Mouse (Mus musculus): Measurements from ENCODE around the gene C1qtnf12. TPM values are rescaled to one million over a fixed set of nuclear protein-coding genes. Genes with fewer than 3 reads are reported as not detected.

The C1qtnf12 gene
- polyA plus RNA-seq, 1 experiment from 2014 or later = 116 TPM

DNA sequence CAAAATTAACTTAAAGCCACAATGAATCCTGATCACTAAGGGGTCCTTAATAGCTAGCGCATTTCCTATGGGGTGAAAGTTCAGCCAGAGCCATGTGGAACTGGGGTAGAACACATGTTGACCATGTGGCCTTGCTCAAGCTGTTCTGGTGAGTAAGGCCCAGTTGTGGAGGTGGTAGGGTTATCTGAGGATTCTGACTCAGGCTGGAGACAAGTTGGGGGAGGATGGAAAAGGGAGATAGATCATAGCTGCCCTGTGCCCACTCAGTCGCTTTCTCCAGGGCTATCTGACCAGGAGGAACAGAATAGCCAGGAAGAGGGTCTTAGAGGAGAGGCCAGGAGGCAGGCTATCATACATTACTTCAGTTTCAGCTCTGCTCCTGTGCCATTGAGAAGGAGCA is 52.3 kb downstream of the C1qtnf12 start:
- Histone ChIP-seq H3K9me3 (replicated peaks; ENCODE audit: low read length) (no peaks in the 10 kb centered on the region), H3K27ac (no peak overlapping the region), H3K4me3 (replicated peaks; ENCODE audit: low read depth, low read length) (no peak overlapping the region), H3K27me3 (ENCODE audit: insufficient read depth, low read length) (no peaks in the 10 kb centered on the region), H3K36me3 (ENCODE audit: insufficient read depth, low read length) (peaks cover 37% of the 10 kb centered on the region), H3K4me1 (replicated peaks; ENCODE audit: insufficient read depth, low read length) (no peaks in the 10 kb centered on the region), H3K9ac (ENCODE audit: low read depth, low read length) (no peak overlapping the region), H3K4me2 (ENCODE audit: low read length) (no peak overlapping the region)
- WGBS = 79% methylated on average over 2 of the region's 2 CpGs
- TF ChIP-seq CTCF (IDR thresholded peaks at IDR 0.05; ENCODE audit: low read depth) = no peak
- DNase-seq (ENCODE audit: low spot score) (no peak), ATAC-seq (replicated peaks; ENCODE audit: low FRiP score, low read depth) (no peak)

Other genes starting within 250 kb of the C1qtnf12 start
- gene Tmem240, start 227.5 kb upstream of the C1qtnf12 start, polyA plus RNA-seq (2015; fragmentation: Nextera tagmentation; extraction: Ambion mirVana) = 0.47 and 0.68 TPM in 2 replicates
- 92.1 and 92.2 TPM in 2 replicates for gene Atad3a, start 201.2 kb upstream of the C1qtnf12 start, polyA plus RNA-seq (2015; fragmentation: Nextera tagmentation; extraction: Ambion mirVana)
- 14.8 and 16.4 TPM in 2 replicates for gene Vwa1, start 187.6 kb upstream of the C1qtnf12 start, polyA plus RNA-seq (2015; fragmentation: Nextera tagmentation; extraction: Ambion mirVana)
- 0.16 and 0.22 TPM in 2 replicates for gene Tmem88b, start 176.4 kb upstream of the C1qtnf12 start, polyA plus RNA-seq (2015; fragmentation: Nextera tagmentation; extraction: Ambion mirVana)
- 0.28 and 0.29 TPM in 2 replicates for gene Ankrd65, start 171.9 kb upstream of the C1qtnf12 start, polyA plus RNA-seq (2015; fragmentation: Nextera tagmentation; extraction: Ambion mirVana)
- 283 and 294 TPM in 2 replicates for gene Mrpl20, start 159.4 kb upstream of the C1qtnf12 start, polyA plus RNA-seq (2015; fragmentation: Nextera tagmentation; extraction: Ambion mirVana)
- gene Ccnl2, start 149.8 kb upstream of the C1qtnf12 start, polyA plus RNA-seq (2015; fragmentation: Nextera tagmentation; extraction: Ambion mirVana) = 103 and 109 TPM in 2 replicates
- 169 and 171 TPM in 2 replicates for gene Aurkaip1, start 131.0 kb upstream of the C1qtnf12 start, polyA plus RNA-seq (2015; fragmentation: Nextera tagmentation; extraction: Ambion mirVana)
- gene Mxra8, start 122.6 kb upstream of the C1qtnf12 start, polyA plus RNA-seq (2015; fragmentation: Nextera tagmentation; extraction: Ambion mirVana) = 100 and 111 TPM in 2 replicates
- gene Dvl1, start 114.9 kb upstream of the C1qtnf12 start, polyA plus RNA-seq (2015; fragmentation: Nextera tagmentation; extraction: Ambion mirVana) = 9.9 and 16.6 TPM in 2 replicates
- gene Tas1r3, start 99.0 kb upstream of the C1qtnf12 start, polyA plus RNA-seq (2015; fragmentation: Nextera tagmentation; extraction: Ambion mirVana) = 0.18 TPM in 2 replicates
- gene Cptp, start 92.9 kb upstream of the C1qtnf12 start, polyA plus RNA-seq (2015; fragmentation: Nextera tagmentation; extraction: Ambion mirVana) = 14.8 and 17.2 TPM in 2 replicates
- gene Ints11, start 92.8 kb upstream of the C1qtnf12 start, polyA plus RNA-seq (2015; fragmentation: Nextera tagmentation; extraction: Ambion mirVana) = 40.3 and 45.7 TPM in 2 replicates
- 33.8 and 38.0 TPM in 2 replicates for gene Pusl1, start 70.5 kb upstream of the C1qtnf12 start, polyA plus RNA-seq (2015; fragmentation: Nextera tagmentation; extraction: Ambion mirVana)
- gene Acap3, start 70.5 kb upstream of the C1qtnf12 start, polyA plus RNA-seq (2015; fragmentation: Nextera tagmentation; extraction: Ambion mirVana) = 8.2 and 8.4 TPM in 2 replicates
- 99.7 and 108 TPM in 2 replicates for gene Ube2j2, start 18.5 kb upstream of the C1qtnf12 start, polyA plus RNA-seq (2015; fragmentation: Nextera tagmentation; extraction: Ambion mirVana)
- 14.3 and 14.5 TPM in 2 replicates for gene B3galt6, start 30.3 kb downstream of the C1qtnf12 start, polyA plus RNA-seq (2015; fragmentation: Nextera tagmentation; extraction: Ambion mirVana)
- 178 and 183 TPM in 2 replicates for gene Sdf4, start 30.6 kb downstream of the C1qtnf12 start, polyA plus RNA-seq (2015; fragmentation: Nextera tagmentation; extraction: Ambion mirVana)
- 0.70 and 0.88 TPM in 2 replicates for gene Tnfrsf4, start 51.5 kb downstream of the C1qtnf12 start, polyA plus RNA-seq (2015; fragmentation: Nextera tagmentation; extraction: Ambion mirVana)
- 1.3 TPM in 2 replicates for gene Tnfrsf18, start 63.8 kb downstream of the C1qtnf12 start, polyA plus RNA-seq (2015; fragmentation: Nextera tagmentation; extraction: Ambion mirVana)
- gene Ttll10, start 97.1 kb downstream of the C1qtnf12 start, polyA plus RNA-seq (2015; fragmentation: Nextera tagmentation; extraction: Ambion mirVana) = 5.6 and 6.0 TPM in 2 replicates
- 11.8 and 15.3 TPM in 2 replicates for gene 9430015G10Rik, start 147.7 kb downstream of the C1qtnf12 start, polyA plus RNA-seq (2015; fragmentation: Nextera tagmentation; extraction: Ambion mirVana)
- 0.17 and 0.27 TPM in 2 replicates for gene Rnf223, start 168.2 kb downstream of the C1qtnf12 start, polyA plus RNA-seq (2015; fragmentation: Nextera tagmentation; extraction: Ambion mirVana)
- gene Agrn, start 235.2 kb downstream of the C1qtnf12 start, polyA plus RNA-seq (2015; fragmentation: Nextera tagmentation; extraction: Ambion mirVana) = 76.5 and 79.8 TPM in 2 replicates
- gene Isg15, start 238.5 kb downstream of the C1qtnf12 start, polyA plus RNA-seq (2015; fragmentation: Nextera tagmentation; extraction: Ambion mirVana) = 14.9 and 20.6 TPM in 2 replicates
- 4.8 and 5.1 TPM in 2 replicates for gene AW011738, start 241.0 kb downstream of the C1qtnf12 start, polyA plus RNA-seq (2015; fragmentation: Nextera tagmentation; extraction: Ambion mirVana)